ENCODE assay signal across 8 mouse cellular contexts in genomic region chr8:122719500-122720065, GRCm38 (mm10). TPM values are rescaled to one million over a fixed set of nuclear protein-coding genes. Genes with fewer than 3 reads are reported as not detected.
DNase-seq lines count a peak whose midpoint lies in the region; ATAC-seq lines count a peak whose summit lies in the region.

No protein-coding gene starts in this region.

- no peaks in the 10 kb centered on the region for H3K36me3 ChIP-seq in midbrain, embryonic 16.5 days (ENCODE audit: control insufficient read depth, insufficient read depth, low read length)

- H3K27me3 ChIP-seq in midbrain, embryonic 16.5 days (ENCODE audit: control insufficient read depth, insufficient read depth, low read depth, low read length), result no peaks in the 10 kb centered on the region

- WGBS in midbrain, embryonic 16.5 days, result 27% methylated on average over 7 of the region's 7 CpGs

- H3K4me2 ChIP-seq in midbrain, embryonic 16.5 days (ENCODE audit: low read length), result peak overlapping the region; percentile 27

- H3K4me1 ChIP-seq in midbrain, embryonic 16.5 days (ENCODE audit: control insufficient read depth, insufficient read depth, low read length), result peaks cover 20% of the 10 kb centered on the region

- no peaks in the 10 kb centered on the region for H3K9me3 ChIP-seq in midbrain, embryonic 16.5 days (replicated peaks; ENCODE audit: control insufficient read depth, low read length, poor library complexity, severe bottlenecking)

- DNase-seq in 416B (ENCODE audit: low read depth), result peak; percentile 100
- peak; percentile 99 for DNase-seq in MEL-GATA-1-ER (ENCODE audit: extremely low read depth, low read depth)
- DNase-seq in heart, adult 9 months (ENCODE audit: low spot score in 2 of 2), result peak; percentile 40 to 50
- DNase-seq in liver, result peak; percentile 92
- DNase-seq in frontal cortex, adult 2 months (ENCODE audit: extremely low spot score in 1 of 2, low spot score in 1 of 2), result no peak
- DNase-seq in layer of hippocampus, adult 8-10 months (ENCODE audit: low spot score in 2 of 2), result no peak
- DNase-seq in left cerebral cortex, postnatal 4 days, result no peak

- peak overlapping the region; percentile 27; the same call in 1 of the 2 replicates for H3K9ac ChIP-seq in midbrain, embryonic 16.5 days (ENCODE audit: low read depth, low read length)

- H3K4me3 ChIP-seq in midbrain, embryonic 16.5 days (ENCODE audit: low read depth, low read length), result no peak overlapping the region

- H3K27ac ChIP-seq in midbrain, embryonic 16.5 days (ENCODE audit: low read length), result peak overlapping the region; percentile 87

- peak; percentile 38 for ATAC-seq in midbrain, embryonic 16.5 days

- intact Hi-C loops in left cerebral cortex, postnatal 4 days (cut with DNase I), result no loop called here

RNA-seq across cellular contexts. Expression of gene Cbfa2t3, which starts 20.7 kb away (rescaled TPM):
- 17.7 and 17.9 TPM in 2 replicates for polyA plus RNA-seq in midbrain, embryonic 16.5 days (2015; fragmentation: Nextera tagmentation; extraction: Ambion mirVana)
- polyA plus RNA-seq in frontal cortex, adult 2 months (2012; rRNA removed), result 7.7 and 8.6 TPM in 2 replicates
- 10 to 100 TPM; 30.0 to 39.0 (median 37.0) TPM for total RNA-seq in layer of hippocampus, adult 8-10 months (2022)
- total RNA-seq in left cerebral cortex, postnatal 4 days (2021), result 10 to 100 TPM; 20.7 to 20.8 TPM

RNA-seq across cellular contexts. Expression of gene Acsf3, which starts 55.7 kb away (rescaled TPM):
- 15.1 and 18.0 TPM in 2 replicates for polyA plus RNA-seq in midbrain, embryonic 16.5 days (2015; fragmentation: Nextera tagmentation; extraction: Ambion mirVana)
- polyA plus RNA-seq in frontal cortex, adult 2 months (2012; rRNA removed), result 21.0 and 21.1 TPM in 2 replicates
- 10 to 100 TPM; 21.9 to 26.7 (median 23.9) TPM for total RNA-seq in layer of hippocampus, adult 8-10 months (2022)
- 10 to 100 TPM; 17.4 to 17.8 TPM for total RNA-seq in left cerebral cortex, postnatal 4 days (2021)

Comparison
In these comparisons a context has a peak if more than half of its experiments do, and no peak if none do; other contexts are left out.
1. DNase-seq: peak in 416B (single experiment), MEL-GATA-1-ER (single experiment), heart, adult 9 months (2 of 2) and liver (single experiment); none in frontal cortex, adult 2 months (0 of 2), layer of hippocampus, adult 8-10 months (0 of 2) and left cerebral cortex, postnatal 4 days (single experiment).